Mouse (Mus musculus) heart, embryonic 14.5 days (tissue): ENCODE data around the gene Zdhhc13. TPM values are rescaled to one million over a fixed set of nuclear protein-coding genes. Genes with fewer than 3 reads are reported as not detected.

ENCODE experiments used
- ATAC-seq: fragments of 200-750 bp; cut with Nextera tagmentation; 2 replicates; pipeline ENCODE4 v1.8.0; 2017; ENCODE audit warnings: low read depth, moderate TSS enrichment; ENCODE audit not compliant: insufficient number of reproducible peaks, insufficient read depth, low FRiP score
- H3K27ac ChIP-seq, 2 experiments: fragments of 200-500 bp in 1 of 2; fragments of 300-500 bp in 1 of 2; sonication (generic) in 1 of 2; replicated peaks in 1 of 2; 2 replicates each; pipeline ENCODE4 v1.5.1; 2012 to 2014; ENCODE audit warnings: low read depth in 2 of 2, low read length in 2 of 2, control low read depth in 1 of 2, mild to moderate bottlenecking in 1 of 2, mixed read lengths in 1 of 2; ENCODE audit not compliant: control insufficient read depth in 1 of 2, insufficient read depth in 1 of 2
- H3K27me3 ChIP-seq: fragments of 300-500 bp; sonication (generic); 2 replicates; pipeline ENCODE4 v1.6.1; 2014; ENCODE audit warnings: mild to moderate bottlenecking, low read length, control low read depth; ENCODE audit not compliant: control insufficient read depth, insufficient read depth
- H3K36me3 ChIP-seq: fragments of 300-500 bp; sonication (generic); 2 replicates; pipeline ENCODE4 v1.6.1; 2014; ENCODE audit warnings: mild to moderate bottlenecking, control low read depth, low read length, mixed read lengths; ENCODE audit not compliant: control insufficient read depth, insufficient read depth
- H3K4me1 ChIP-seq, 2 experiments: fragments of 200-500 bp in 1 of 2; fragments of 300-500 bp in 1 of 2; sonication (generic) in 1 of 2; 2 replicates each; pipeline ENCODE4 v1.6.1; 2012 to 2014; ENCODE audit warnings: low read length in 2 of 2, control low read depth in 1 of 2, mixed read lengths in 1 of 2; ENCODE audit not compliant: control insufficient read depth in 2 of 2, insufficient read depth in 2 of 2
- H3K4me2 ChIP-seq: fragments of 300-500 bp; sonication (generic); 2 replicates; pipeline ENCODE4 v1.6.1; 2014; ENCODE audit warnings: mild to moderate bottlenecking, low read length
- H3K4me3 ChIP-seq, 2 experiments: fragments of 200-500 bp in 1 of 2; fragments of 300-500 bp in 1 of 2; sonication (generic) in 1 of 2; 2 replicates each; pipeline ENCODE4 v1.5.1; 2012 to 2014; ENCODE audit warnings: low read length in 2 of 2, mild to moderate bottlenecking in 2 of 2, control low read depth in 1 of 2, low read depth in 1 of 2, moderate library complexity in 1 of 2; ENCODE audit not compliant: control insufficient read depth in 1 of 2, insufficient read depth in 1 of 2
- H3K9ac ChIP-seq: fragments of 300-500 bp; sonication (generic); 2 replicates; pipeline ENCODE4 v1.6.1; 2014; ENCODE audit warnings: mild to moderate bottlenecking, low read length
- H3K9me3 ChIP-seq: fragments of 300-500 bp; sonication (generic); 2 replicates; pipeline ENCODE4 v1.6.1; 2016; ENCODE audit warnings: low read length, control low read depth; ENCODE audit not compliant: control insufficient read depth
- WGBS: fragments of 180-500 bp; shearing (Covaris S2); extraction: QIAGEN DNeasy Blood & Tissue Kit; methylation state at CpG from one replicate; pipeline ENCODE4 v1.1.7; 2014; 5-methylcytosine and 5-hydroxymethylcytosine counted together
- polyA plus RNA-seq: library from polyadenylated mRNA; unstranded; fragments of >200 nt; fragmentation: Nextera tagmentation; extraction: Ambion mirVana; gene quantifications from 2 replicates; pipeline ENCODE4 v1.2.1, GENCODE M21; 2014

Zdhhc13 gene
- polyA plus RNA-seq, 1 experiment from 2014 or later, result 36.2 TPM

DNA sequence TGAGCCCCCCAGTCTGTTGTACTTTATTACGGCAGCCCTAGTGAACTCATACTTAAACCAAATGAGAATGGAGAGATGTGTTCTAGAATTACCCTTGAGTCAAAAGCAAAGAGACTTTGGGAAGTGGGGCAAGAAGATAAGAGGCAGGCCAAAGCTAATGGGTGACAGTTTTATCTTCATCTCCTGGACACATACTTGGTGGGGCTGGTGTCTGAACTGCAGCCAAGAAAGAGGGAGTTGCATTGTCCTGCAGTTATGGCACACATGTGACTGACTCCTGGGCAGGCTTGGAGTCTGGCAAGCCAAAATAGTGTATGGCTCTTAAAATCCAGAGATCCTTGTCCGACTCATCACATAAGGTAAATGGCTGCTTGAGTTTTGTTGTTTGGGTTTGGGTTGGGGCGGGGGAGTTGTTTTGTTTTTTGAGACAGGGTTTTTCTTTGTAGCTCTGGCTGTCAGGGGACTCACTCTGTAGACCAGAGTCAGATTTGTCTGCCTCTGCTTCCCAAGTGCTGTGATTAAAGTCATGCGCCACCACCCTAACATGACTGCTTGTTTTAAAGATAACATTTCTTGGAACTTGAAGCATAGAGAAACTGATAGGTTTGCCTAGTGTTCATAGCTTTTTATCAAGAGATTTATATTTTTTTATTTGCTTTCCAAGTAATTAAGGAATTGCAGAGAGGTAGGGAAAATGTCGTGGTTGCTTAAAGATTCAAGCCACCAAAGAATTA is 40.5 kb downstream of the Zdhhc13 start:
- Histone ChIP-seq H3K36me3 (peaks cover 71% of the 10 kb centered on the region), H3K9ac (peak overlapping the region; percentile 2; the same call in 1 of the 2 replicates), H3K27me3 (no peaks in the 10 kb centered on the region), H3K4me3 (no peak overlapping the region), H3K4me1 (peaks cover 29 to 79% of the 10 kb centered on the region in 2 experiments), H3K27ac (peak overlapping the region; percentile 85), H3K4me2 (peak overlapping the region; percentile 17; the same call in 1 of the 2 replicates), H3K9me3 (no peaks in the 10 kb centered on the region)
- peak; percentile 33; the same call in 1 of the 2 replicates for ATAC-seq
- 25% methylated on average over 5 of the region's 5 CpGs for WGBS

DNA sequence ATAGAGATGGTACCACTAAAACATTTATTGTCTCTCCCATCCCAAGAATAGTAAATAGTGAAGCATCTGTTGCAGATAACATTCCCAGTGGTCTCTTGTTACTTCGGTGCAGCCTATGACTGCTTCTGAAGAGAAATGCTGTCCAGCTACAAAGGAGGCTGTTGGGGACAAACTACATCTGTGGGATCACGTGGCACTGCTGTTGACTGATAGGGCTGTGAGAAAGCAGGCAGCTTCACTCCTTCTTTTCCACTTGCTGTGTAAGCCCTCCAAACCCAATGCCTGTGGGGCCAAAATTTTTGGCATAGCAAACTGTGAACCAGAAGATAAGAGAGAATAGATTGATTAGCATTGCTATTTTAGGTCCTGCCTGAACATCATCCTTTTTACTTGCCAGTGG is 41.6 kb downstream of the Zdhhc13 start:
- no peak overlapping the region for H3K4me3 ChIP-seq
- H3K36me3 ChIP-seq, result peaks cover 72% of the 10 kb centered on the region
- H3K4me1 ChIP-seq, result peaks cover 33 to 75% of the 10 kb centered on the region in 2 experiments
- peak overlapping the region; percentile 83 to 85 for H3K27ac ChIP-seq
- H3K27me3 ChIP-seq, result no peaks in the 10 kb centered on the region
- ATAC-seq, result peak; percentile 51; the same call in 1 of the 2 replicates
- WGBS, result 4% methylated on average over 2 of the region's 2 CpGs
- 0 out of 2 replicates have a peak overlapping the region, but pooled peaks have one; percentile 22 for H3K4me2 ChIP-seq
- H3K9me3 ChIP-seq, result no peaks in the 10 kb centered on the region
- no peak overlapping the region for H3K9ac ChIP-seq

DNA sequence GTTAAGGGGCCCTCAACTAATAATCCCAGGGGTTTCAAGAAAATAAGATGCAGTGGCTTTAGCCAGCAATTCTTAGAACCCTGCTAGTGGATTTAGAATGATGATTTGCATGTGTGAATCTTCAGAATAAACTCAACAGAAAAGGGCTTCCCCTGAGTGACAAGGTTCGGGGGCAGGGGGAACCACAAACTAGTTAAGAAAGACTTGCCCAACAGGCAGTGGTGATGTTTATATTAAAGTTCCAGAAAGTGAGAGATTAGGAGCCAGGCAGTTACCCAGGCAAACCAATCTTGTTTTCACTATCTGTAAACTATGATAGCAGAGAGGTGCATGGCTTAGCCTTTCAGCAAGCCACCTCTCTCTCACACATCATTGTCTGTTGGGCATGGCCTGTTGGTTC is 43.9 kb downstream of the Zdhhc13 start:
- Histone ChIP-seq H3K27ac (peak overlapping the region; percentile 43 to 85), H3K36me3 (peaks cover 75% of the 10 kb centered on the region), H3K9me3 (no peaks in the 10 kb centered on the region), H3K4me1 (peaks cover 38 to 75% of the 10 kb centered on the region in 2 experiments), H3K9ac (no peak overlapping the region; the same call in 1 of the 2 replicates), H3K4me2 (no peak overlapping the region), H3K4me3 (no peak overlapping the region), H3K27me3 (no peaks in the 10 kb centered on the region)
- no peak for ATAC-seq
- 68% methylated on average over 1 of the region's 1 CpGs for WGBS

DNA sequence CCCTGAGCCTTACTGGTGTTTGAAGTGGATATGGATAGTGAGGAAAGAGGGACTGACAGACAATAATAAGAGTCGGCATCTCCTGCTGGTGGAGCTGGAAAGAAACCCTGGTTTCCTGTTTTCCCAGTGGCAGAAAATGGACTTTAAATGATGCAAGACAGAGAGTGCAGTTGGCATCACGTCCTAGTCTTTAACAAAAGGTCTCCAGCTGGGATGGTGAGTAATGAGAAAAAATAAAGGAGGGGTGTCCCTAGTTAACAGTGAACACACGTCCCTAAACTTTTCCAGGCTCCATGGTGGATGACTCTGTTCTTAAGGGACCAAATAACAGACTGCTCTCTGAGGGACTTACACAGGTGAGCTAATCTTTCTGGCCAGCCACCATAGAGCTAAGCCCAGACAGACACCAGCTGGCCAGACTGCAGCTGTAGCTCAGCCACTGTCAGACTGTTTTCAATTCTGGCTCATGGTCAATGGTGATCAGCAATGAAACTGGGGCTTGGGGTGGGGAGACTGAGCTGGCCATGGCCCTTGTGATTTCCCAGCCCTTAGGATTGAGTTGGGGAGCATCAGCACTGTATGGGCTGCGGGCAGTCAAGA is 45.7 kb downstream of the Zdhhc13 start:
- Histone ChIP-seq H3K27ac (peak overlapping the region; percentile 27 to 85; a peak in 3 of 4 replicates), H3K4me1 (peaks cover 42 to 78% of the 10 kb centered on the region in 2 experiments), H3K4me3 (no peak overlapping the region), H3K9ac (peak overlapping the region; percentile 46; the same call in 1 of the 2 replicates), H3K9me3 (no peaks in the 10 kb centered on the region), H3K36me3 (peaks cover 92% of the 10 kb centered on the region), H3K4me2 (no peak overlapping the region), H3K27me3 (no peaks in the 10 kb centered on the region)
- WGBS, result 51% methylated on average over 4 of the region's 4 CpGs
- no peak for ATAC-seq

DNA sequence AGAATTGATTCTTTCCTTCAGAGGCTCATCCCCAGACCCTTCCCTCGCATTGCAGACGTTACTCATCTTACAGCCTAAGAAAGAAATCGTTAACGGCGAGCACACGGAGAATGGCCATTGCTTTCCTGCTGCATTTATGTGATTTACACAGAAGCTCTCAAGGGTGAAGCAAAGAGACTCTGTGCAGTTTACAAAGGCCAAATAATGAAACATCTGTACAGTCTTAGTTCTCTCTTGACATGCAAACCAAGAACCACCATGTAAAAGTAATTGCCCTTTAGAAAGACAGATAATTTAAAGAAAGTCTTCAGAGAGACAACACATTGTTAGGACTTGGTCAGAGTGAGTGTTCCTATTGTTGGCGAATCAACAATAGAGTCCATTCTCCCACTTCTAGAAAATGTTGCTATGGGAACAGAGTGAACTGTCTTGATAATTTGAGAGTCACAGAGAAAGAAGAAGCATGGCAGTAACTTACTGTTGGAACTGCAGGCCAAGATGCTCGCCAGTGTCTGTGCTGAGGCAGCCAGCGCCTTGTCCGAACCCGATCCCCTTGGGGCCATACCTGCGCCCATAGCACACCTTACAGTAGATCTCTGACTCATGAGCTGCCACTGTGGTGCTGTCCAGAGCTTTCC is 46.3 kb downstream of the Zdhhc13 start:
- H3K27ac ChIP-seq, result peak overlapping the region; percentile 27 to 85; a peak in 3 of 4 replicates
- H3K4me2 ChIP-seq, result no peak overlapping the region
- no peaks in the 10 kb centered on the region for H3K27me3 ChIP-seq
- ATAC-seq, result no peak
- H3K4me3 ChIP-seq, result no peak overlapping the region
- H3K36me3 ChIP-seq, result peaks cover 94% of the 10 kb centered on the region
- H3K9ac ChIP-seq, result peak overlapping the region; percentile 46; the same call in 1 of the 2 replicates
- WGBS, result 83% methylated on average over 12 of the region's 12 CpGs
- H3K9me3 ChIP-seq, result no peaks in the 10 kb centered on the region
- peaks cover 43 to 78% of the 10 kb centered on the region in 2 experiments for H3K4me1 ChIP-seq

DNA sequence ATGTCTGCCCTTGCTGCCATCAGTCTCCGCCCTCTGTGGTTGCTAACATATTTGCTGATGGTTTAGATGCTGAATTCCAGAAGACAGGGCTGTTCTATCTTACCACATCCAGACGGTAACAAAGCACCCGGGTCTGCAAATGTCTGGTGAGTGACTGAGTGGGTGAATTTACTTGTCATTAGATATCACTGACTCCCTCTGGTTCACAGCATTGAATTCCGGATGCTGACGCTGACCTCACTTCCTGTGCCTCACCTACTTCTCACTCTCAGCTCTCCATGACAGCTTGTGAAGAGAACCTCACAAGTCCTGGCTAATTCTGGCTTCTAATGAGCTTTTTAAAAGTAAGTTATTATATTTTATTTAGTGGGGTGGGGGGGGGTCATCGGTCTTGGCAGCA is 48.1 kb downstream of the Zdhhc13 start:
- Histone ChIP-seq H3K27me3 (no peaks in the 10 kb centered on the region), H3K36me3 (peaks cover 84% of the 10 kb centered on the region), H3K27ac (no peak overlapping the region), H3K4me3 (no peak overlapping the region), H3K9ac (0 out of 2 replicates have a peak overlapping the region, but pooled peaks have one; percentile 11), H3K4me1 (peaks cover 35 to 72% of the 10 kb centered on the region in 2 experiments), H3K4me2 (no peak overlapping the region), H3K9me3 (no peaks in the 10 kb centered on the region)
- ATAC-seq, result no peak
- WGBS, result 37% methylated on average over 6 of the region's 6 CpGs

DNA sequence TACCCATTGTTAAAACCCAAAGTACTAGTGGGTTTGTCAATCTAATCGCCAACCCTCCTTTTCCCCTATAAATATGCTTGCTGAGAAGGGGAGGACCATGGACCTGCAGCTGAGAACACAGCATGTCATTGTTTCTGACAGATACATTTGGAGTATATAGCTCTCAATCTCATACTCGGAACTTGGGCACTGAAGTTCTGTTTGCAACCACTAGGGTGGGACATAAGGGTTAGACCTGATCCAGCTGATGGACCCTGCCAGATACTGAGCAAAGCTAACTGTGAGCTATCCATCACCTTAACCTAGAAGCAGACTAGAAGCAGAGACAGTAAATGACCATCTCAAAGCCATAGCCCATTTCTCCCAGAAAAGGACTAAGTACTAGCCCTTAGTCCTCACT is 49.6 kb downstream of the Zdhhc13 start:
- Histone ChIP-seq H3K4me2 (no peak overlapping the region), H3K9ac (peak overlapping the region; percentile 41), H3K27ac (peak overlapping the region in 1 of 2 experiments; percentile 70; a peak in 1 of 4 replicates), H3K27me3 (no peaks in the 10 kb centered on the region), H3K9me3 (no peaks in the 10 kb centered on the region), H3K4me3 (no peak overlapping the region), H3K4me1 (peaks cover 28 to 72% of the 10 kb centered on the region in 2 experiments), H3K36me3 (peaks cover 79% of the 10 kb centered on the region)
- ATAC-seq, result no peak
- 59% methylated on average over 2 of the region's 2 CpGs for WGBS
